Mouse (Mus musculus) CH12.LX (cell line): ENCODE measurements at regions not wholly inside any gene's neighbourhood (a gene's known extent, or its start where the extent isn't known, plus 50 kb on each side); places are given as distances from the start of the nearest gene placed in this dataset.

ENCODE experiments used
- CHD2 ChIP-seq: IDR thresholded peaks from 2 replicates; pipeline ENCODE4 v1.6.1; 2011; ENCODE audit warnings: low read length, improper control_type of control experiment
- CTCF ChIP-seq, 2 experiments: IDR thresholded peaks in 1 of 2; conservative IDR thresholded peaks in 1 of 2; 2 replicates each; pipeline ENCODE4 v1.5.1; 2011 to 2012; ENCODE audit warnings: low read depth in 2 of 2, low read length in 2 of 2, improper control_type of control experiment in 1 of 2, inconsistent platforms in 1 of 2, mild to moderate bottlenecking in 1 of 2, moderate library complexity in 1 of 2
- EP300 ChIP-seq: IDR thresholded peaks from 2 replicates; pipeline ENCODE4 v1.6.1; 2011; ENCODE audit warnings: low read length, improper control_type of control experiment
- JUND ChIP-seq: conservative IDR thresholded peaks from 2 replicates; pipeline ENCODE4 v1.6.1; 2011; ENCODE audit warnings: low read depth, low read length, improper control_type of control experiment
- PAX5 ChIP-seq: IDR thresholded peaks from 2 replicates; pipeline ENCODE4 v1.6.1; 2012; ENCODE audit warnings: low read length, inconsistent platforms, mixed read lengths
- POLR2A ChIP-seq: IDR thresholded peaks from 2 replicates; pipeline ENCODE4 v1.6.1; 2011; ENCODE audit warnings: low read depth, mild to moderate bottlenecking, improper control_type of control experiment, low read length
- RAD21 ChIP-seq: IDR thresholded peaks from 2 replicates; pipeline ENCODE4 v1.6.1; 2011; ENCODE audit warnings: low read depth, mild to moderate bottlenecking, low read length, improper control_type of control experiment, moderate library complexity
- SMC3 ChIP-seq: IDR thresholded peaks from 2 replicates; pipeline ENCODE4 v1.6.1; 2011; ENCODE audit warnings: low read depth, low read length, improper control_type of control experiment
- TBP ChIP-seq: conservative IDR thresholded peaks from 2 replicates; pipeline ENCODE4 v1.6.1; 2011; ENCODE audit warnings: low read depth, low read length, improper control_type of control experiment
- UBTF ChIP-seq: IDR thresholded peaks from 2 replicates; pipeline ENCODE4 v1.6.1; 2012; ENCODE audit warnings: low read depth, mild to moderate bottlenecking, inconsistent platforms, low read length, improper control_type of control experiment, moderate library complexity
- ZC3H11A ChIP-seq: IDR thresholded peaks from 2 replicates; pipeline ENCODE4 v1.6.1; 2012; ENCODE audit warnings: low read depth, mild to moderate bottlenecking, inconsistent platforms, low read length, improper control_type of control experiment
- ZKSCAN1 ChIP-seq: IDR thresholded peaks from 2 replicates; pipeline ENCODE4 v1.6.1; 2012; ENCODE audit warnings: low read depth, inconsistent platforms, low read length, improper control_type of control experiment, borderline replicate concordance
- ZMIZ1 ChIP-seq: IDR thresholded peaks from 2 replicates; pipeline ENCODE4 v1.6.1; 2012; ENCODE audit warnings: low read depth, mild to moderate bottlenecking, inconsistent platforms, low read length, improper control_type of control experiment

- no peak for TF ChIP-seq RAD21
- no peak for TF ChIP-seq CTCF (conservative IDR thresholded peaks at IDR 0.05 in 1 of 2, IDR thresholded peaks at IDR 0.05 in 1 of 2; ENCODE audit: low read depth in 2 of 2, low read length in 2 of 2)
- no peak for TF ChIP-seq JUND
- TF ChIP-seq ZC3H11A, result no peak
- no peak for TF ChIP-seq CHD2
- TF ChIP-seq POLR2A, result no peak
- no peak for TF ChIP-seq ZMIZ1
- TF ChIP-seq ZKSCAN1, result no peak
- no peak for TF ChIP-seq UBTF
- no peak for TF ChIP-seq TBP
- no peak for TF ChIP-seq EP300
- no peak for TF ChIP-seq PAX5
- TF ChIP-seq SMC3, result no peak
Observed at GRCm38 (mm10) chr2:149625626-149626025, 203.4 kb upstream of the Syndig1 start.
